Mouse (Mus musculus) layer of hippocampus, adult 9-11 months (tissue): Measurements from ENCODE around the gene Wdr26.
A peak's percentile ranks its signal among the peaks of the same experiment; 100 is the strongest.

Source experiments
- DNase-seq: peaks from one replicate; pipeline ENCODE4 v3.0.0; 2022

The Wdr26 gene

DNA sequence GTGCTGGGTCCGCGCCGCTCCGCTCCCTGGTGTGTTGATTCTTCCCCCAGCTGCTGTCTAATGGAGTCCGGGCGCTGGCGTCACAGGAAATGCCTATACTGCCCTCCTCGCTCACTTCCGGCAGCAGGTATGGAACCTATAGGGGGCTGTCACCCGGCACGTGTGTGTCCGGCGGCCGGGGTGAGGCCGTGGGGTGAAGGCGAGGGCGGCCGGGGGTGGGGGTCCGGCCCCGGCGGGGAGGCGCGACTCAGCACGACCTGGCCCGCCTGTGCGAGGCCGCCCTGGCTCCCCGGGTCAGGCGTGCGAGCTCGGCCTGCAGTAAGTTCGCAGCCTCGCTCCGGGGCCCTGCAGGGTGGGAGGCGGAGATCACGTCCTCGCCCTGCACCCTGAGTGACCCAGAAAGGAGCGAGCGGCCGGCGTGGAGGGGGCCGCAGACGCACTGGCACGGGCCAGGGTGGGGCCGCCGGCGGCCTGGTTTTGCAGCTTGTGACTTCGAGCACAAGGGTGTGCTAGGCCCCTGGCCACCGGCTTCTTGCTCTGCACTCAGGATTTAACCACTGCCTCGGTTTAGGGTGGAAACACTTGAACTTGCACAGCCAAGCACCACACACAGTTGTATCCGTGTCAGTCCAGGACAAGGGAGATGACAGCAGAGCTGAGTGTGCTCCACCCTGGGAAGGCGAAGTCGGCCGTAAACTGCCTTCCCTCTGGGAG, at the start of gene Wdr26:
Gene Wdr26 (minus strand): TSS at position 82 of the 714 bp plus-strand sequence.
- peak; percentile 89 for DNase-seq

- DNase-seq = no peak
These were observed 49.3 kb upstream of the Wdr26 start for GRCm38 (mm10) chr1:181260949-181261696.

GRCm38 (mm10) chr1:181260422-181260821, 48.6 kb upstream of the Wdr26 start:
- DNase-seq = no peak

DNA sequence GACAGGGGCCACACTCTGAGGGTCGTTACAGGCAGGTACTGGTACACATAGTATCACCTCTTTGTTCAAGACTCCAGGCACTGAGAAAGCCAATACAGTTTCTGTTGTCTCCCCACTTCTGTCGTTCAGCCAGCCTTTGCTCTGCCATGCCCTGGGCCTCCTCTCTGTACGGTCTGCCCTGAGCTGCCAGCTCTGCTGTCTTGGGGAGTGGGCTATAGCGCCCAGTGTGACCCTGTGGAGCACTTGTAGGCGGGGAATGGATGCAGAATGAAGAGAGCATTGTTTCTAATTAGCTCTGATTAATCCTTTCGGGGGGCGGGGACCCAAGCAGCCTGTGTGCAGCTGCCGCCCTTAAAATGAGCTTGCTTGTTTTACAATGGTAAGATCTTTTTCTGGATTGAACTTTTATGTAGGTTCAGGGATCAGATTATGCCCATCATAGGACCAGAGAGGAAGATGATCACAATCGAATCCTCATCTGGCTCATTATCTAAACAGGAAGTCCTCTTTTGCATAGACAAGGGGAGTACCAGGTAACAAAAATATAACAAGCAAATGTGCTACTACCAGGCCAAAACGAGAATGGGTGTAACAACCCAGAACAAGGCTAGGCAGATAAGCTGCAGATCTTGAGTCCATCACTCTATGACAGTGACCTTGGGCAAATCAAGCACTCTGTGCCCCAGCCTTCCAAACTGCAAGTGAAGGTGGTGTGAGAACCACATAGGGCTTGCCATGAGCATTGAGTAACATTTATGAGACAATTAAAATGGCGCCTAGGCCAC, 48.0 kb upstream of the Wdr26 start:
- DNase-seq = no peak

DNA sequence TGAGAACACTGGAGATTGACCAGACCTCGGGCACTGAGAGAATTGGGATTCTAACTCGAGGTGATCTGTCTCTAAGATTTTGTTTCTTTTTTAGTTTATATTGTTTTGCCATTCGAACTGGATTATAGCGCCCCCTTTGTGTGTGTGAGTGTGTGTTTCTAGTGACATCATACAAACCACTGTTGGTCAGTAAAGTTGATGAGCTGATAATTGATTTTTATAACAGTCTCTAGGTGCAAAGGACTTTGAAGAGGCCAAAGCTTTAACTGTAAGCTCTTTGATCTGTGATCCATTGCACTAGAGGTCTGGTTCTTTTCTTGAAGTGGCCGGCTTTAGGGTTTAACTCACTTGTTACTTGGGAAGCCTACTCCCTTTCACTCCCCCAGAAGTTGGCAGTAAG, 47.3 kb upstream of the Wdr26 start:
- DNase-seq = no peak

DNA sequence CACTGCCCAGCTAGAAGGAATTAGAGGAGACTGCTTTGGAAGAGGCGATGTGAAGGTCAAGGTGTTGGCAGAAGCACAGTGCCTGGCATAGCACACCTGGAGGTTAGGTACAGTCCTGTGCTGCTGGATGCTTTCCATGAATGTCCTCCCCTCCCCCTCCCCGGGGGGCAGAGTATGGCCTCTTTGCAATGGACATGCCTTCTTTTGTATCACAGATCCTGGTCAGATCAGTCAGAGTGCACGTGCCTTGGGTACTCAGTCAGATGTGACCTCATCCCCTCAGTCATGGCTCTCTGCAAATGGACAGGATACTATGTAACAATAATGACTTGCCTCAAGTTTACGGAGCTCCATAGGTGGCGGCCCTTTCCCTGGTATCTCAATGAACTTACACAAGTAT, 46.8 kb upstream of the Wdr26 start:
- no peak for DNase-seq

DNA sequence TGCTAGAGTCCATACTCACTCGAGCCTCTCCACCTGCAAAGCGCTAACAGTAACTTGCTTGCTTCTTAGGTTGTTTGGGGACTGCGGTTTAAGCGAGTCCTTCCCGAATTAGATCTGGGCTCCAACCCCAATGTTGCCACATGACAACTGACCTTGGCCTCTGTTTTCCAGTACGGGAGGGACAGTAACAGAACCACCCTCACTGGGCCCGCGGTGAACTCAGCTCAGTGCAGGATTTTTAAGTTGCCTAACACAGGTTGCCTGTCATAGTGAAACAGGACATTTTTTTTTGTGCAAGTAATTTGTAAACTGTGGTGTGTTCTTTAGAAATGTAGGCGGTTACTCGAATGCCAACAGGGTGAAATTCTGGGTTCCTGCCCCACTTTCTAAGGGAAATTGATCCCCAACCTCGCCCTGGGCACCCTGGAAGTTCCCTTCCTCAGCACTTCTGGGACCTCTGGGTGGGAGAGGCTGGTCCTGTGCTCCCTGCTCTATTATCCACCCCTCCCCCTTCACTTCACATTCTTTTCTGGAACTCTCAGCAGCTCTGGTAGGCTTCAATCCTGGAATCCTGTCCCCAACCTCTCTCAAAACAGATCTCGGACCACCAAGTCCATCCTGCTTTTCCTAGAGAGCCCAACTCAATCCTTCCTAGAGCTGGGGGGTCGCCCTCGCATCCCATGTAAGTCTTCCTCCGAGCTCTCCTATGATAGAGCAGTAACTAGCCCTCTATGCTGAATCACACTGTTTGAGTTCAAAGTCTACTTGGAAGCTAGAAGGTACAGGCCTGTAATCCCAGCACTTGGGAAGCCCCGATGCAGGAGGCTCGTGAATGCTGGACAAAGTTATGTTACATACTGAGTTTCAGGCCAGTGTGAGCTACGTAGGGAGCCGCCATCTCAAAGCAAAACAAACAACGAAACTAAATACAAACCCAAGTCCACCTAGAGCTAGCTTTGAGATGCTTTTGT, 46.1 kb upstream of the Wdr26 start:
- DNase-seq = no peak

DNA sequence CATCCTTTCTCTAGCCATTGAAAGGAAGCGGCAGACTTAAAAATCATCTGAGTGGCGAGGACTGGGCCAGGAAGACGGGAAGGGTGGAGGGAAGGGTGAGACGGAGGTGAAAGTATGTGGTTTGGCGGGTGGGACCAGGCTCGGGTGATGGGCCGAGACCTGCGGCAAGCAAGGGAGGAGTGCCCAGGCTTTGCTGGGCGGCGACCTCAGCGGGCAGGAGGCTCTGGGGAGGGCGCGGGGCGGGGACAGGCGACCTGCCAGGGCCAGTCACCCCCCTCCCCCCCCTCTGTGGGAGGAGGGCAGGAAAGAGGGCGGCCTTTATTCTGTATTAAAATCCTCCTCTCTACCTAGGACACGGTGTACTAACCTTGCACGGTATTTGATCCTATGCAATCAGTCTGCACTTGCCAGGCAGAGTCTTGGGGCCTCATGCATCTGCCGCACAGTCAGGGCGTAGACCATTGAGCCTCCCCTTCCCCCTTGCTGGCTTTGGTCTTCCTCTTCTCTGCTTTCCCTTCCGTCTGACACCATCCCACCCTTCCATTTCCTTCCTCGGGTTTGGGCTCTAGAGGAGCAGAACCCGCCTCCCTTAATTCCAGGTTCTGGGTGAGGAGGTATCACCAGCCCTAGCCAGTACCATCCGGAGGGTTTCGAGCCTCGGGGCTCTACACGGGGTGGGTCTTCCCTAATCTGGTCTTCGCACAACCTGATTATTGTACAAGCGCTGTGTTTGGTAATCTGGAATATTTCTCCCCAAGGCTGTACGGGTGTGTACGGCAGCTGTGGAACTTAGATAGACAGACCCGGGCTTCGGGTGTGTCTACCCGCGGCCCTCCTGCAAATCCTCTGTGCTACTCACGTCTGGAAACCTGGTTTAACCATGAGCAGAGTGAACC, 45.1 kb upstream of the Wdr26 start:
- peak; percentile 42 for DNase-seq

GRCm38 (mm10) chr1:181255891-181256688, 44.3 kb upstream of the Wdr26 start:
- DNase-seq = peak; percentile 38

- DNase-seq = no peak
These were observed 43.6 kb upstream of the Wdr26 start for GRCm38 (mm10) chr1:181255450-181255849.

GRCm38 (mm10) chr1:181251624-181252023, 39.8 kb upstream of the Wdr26 start:
- no peak for DNase-seq

- DNase-seq = no peak
These were observed 39.2 kb upstream of the Wdr26 start for GRCm38 (mm10) chr1:181250961-181251360.

DNA sequence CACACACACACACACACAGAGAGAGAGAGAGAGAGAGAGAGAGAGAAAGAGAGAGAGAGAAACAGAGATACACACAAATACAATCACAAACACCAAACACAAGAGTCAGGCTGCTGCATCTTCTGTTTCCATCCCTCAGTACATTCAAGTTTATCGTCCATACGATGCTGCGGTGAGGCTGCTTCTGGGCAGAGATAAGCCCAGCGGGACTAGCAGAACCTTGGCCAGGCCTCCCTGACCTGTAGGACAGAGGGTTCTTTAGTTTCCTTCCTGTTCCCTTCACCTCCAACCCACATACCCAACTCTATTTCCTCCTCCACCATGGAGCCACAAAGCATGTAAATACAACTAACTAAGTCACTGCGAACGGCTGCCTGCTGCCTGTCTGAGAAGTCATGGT, 37.7 kb upstream of the Wdr26 start:
- no peak for DNase-seq

DNA sequence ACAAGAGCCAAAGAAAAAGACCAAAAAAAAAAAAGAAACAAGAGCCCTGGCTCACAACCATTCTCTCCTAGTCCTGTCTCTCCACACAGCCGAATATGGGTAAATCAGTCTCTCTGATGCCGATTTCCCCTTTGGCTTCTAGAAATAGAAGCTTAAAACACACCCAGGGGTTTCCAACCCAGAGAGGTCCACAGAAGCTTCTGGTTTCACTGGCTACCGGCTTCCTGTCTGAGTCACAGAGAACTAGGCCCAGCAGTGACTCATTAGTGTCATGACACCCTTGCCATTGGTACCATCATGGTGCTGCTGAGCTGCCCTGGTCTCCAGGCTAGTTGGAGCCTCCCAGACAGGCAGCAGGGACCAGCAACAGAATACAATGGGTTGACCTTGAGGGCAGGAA, 35.4 kb upstream of the Wdr26 start:
- DNase-seq = peak; percentile 62

DNA sequence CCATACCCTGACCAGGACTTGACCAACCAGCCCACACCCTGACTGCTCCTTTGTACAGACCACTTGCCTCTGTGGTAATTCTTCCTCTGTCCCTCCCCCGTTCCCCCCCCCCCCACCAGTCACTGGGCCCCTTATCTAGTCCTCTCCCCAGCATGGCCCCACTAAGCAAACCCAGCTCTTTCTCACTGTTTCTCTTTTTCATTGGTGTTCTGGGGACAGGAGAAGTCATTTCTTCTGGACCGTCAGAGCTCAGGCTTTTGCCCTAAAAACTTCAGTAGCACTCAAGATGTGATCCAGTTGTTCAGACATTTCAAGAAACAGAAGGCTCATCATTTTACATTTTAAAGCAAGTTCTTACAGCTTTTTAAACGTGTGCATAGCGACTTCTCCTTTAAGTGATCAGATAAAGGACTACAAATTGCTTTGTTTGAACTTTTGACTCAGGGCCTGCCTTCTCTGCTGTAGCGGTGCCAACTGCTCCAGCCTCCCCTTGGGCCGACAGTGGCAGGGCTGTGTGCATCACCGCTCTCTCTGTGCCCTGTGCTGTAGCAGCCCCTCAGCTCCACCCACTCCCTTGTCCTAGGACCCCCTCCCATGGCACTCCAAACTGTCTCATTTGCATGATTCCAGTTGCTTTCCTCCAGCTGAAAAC, 34.8 kb upstream of the Wdr26 start:
- no peak for DNase-seq

DNA sequence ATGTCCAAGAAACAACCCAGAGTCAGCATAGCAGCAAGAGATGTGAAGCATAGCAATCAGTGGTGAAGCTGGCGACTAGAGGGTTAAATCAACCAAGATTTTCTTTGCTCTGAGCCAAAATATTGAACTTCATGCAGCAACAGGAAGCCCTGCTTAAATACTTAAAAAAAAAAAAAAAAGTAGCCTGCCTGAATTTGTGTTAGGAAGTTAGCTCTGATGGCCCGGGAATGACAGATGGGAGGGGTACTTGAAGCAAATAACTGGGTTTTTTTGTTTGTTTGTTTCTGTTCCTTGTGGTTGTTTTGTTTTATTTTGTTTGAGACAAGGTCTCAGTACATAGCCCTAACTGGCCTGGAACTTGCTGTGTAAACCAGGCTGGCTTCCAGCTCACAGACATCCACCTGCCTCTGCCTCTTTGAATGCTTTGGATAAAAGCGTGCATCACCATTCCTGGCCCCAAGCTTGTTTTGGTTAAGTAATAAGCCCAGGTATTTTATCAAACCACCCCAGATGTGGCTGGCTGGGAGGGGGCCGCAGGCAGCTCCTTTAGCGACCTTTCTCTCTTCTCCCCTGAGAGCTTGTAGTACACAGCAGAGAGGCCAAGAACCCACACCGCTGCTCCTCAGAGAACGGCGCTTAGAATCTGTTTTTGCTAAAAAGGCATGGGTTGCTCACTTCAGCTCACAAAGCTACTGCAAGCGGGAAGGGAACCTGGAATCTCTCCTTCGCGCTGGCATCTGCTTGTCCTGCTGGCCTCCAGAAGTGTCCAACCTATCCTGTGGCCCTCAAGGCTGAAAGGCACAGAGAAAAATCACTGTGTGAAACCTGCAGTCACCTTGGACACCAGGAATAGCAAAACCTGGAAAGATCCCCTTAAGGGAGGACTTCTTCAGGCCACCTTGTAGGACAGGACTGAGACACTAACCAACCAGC, 34.0 kb upstream of the Wdr26 start:
- no peak for DNase-seq

- no peak for DNase-seq
These were observed 33.3 kb upstream of the Wdr26 start for GRCm38 (mm10) chr1:181245067-181245466.

DNA sequence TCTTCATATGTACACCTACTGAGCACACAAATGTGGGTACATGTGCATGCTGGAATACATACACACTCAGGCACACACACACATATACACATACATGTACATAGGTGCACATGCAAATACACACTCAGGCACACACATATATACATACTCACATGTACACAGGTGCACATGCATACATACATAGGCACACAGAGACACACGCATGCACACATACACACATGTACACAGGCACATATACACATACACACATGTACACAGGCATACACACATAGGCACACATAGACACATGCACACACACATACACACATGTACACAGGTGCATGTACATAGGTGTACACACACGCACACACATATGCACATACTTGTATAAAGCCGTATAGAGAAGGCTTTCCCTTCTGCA, 29.4 kb upstream of the Wdr26 start:
- DNase-seq = no peak

DNA sequence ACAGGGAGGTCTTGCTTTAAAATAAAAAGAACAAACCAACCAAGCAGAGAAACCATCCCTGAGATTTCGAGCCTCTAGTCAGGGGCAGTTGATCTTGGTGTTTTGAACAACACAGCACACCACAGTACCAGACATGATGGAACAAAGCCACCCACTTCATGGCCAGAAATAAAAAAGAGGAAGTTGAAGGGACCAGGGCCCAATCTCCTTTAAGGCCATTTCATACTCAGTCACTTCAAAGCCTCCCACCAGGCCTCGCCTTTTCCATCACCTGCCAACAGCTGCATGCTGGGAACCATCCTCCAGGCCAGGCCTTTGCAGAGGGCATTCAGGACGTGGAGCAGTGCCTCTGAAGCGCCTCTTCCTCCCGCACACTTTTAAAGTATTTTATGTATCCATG, 25.5 kb upstream of the Wdr26 start:
- DNase-seq = peak; percentile 55
